Mouse (Mus musculus): Measurements from ENCODE around the gene Zfp536.
"Not testable (repeated sequence)": the region's sequence is repeated elsewhere in the genome, so short reads cannot be mapped to it uniquely, and the experiment has no call there.

Gene Zfp536

DNA sequence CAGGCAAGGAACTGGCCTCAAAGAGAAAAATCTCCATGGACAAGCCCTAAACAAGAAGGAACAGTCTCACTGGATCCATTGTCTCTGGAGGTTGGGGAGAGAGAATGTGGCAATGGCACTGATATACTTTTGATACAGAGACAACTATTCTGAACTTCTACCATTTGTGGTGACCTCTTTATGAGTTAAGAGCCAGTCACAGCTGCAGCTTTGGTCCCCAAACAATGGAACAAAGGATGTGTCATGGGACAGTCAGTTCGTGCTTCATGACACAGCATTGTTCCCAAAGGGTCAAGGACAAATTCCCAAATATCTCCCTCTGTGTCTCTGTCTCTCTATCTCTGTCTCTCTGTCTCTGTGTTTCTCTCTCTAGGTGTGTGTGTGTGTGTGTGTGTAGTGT, 20.4 kb downstream of the Zfp536 start:
- DNase-seq, result no peak

DNA sequence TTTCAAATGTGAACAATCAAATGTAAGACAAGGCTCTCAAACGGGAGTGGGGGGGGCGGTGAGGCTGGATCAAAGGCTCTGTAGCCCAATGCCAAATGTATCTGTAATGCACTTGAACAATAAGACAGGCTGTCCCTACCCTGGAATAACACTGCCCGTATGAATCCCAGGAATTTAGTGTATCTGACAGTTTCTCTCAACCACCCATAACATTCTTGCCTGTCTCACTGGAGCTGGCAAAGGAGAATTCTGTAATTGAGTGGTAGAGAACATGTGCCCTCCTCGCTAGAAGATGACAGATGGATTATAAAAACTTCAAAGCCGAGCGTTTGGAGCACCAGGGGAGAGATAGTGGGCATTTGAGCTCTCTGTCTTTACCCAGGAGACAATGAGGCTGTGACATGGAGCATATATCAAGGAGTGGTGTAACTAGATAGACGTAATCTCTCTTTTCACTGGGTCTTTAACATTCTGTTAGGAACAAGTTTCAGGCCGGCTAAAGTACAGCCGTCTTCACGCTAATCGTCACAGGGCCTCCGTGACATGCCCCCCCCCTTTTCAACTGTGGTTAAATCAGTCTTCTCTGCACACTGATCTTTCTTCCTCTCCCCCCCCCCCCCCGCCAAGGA, 27.2 kb downstream of the Zfp536 start:
- DNase-seq, result no peak

DNA sequence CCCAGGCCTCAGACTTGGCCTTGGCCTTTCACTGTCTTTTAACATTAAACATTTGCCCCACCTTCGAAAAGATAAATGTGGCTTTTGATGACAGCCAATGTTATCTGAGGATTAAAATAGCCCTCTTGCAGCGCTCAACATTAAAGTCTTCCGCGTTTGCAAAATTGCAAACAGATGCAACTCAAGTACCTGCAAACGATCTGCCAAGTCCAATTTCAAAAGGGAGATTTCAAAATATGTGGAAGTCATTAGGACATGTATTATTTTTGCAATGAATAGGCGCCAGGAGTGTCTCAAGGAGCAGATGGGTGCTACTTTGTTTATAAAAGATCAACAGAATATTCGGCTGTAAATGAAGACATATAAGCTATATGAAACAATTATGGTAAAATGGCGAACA, 30.1 kb downstream of the Zfp536 start:
- no peak for DNase-seq

DNA sequence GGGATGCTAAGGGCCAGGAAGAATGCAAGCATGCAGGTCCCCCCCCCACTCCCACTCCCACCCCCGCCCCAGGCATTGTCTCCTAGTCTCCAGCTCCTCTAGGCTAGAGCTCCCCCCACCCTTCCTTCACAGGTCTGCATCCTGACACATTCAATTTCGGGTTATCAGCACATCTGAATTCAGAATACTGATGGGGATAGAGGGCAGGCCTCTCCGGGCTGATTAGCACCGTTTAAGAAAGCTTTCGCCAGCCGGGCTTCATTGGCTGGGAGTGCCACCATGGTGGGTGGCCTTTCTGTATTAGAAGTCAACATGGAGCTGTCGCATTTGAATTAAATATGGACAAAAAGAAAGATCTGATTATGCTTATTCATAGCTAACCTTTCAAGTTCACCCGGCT, 36.2 kb downstream of the Zfp536 start:
- DNase-seq, result no peak

DNA sequence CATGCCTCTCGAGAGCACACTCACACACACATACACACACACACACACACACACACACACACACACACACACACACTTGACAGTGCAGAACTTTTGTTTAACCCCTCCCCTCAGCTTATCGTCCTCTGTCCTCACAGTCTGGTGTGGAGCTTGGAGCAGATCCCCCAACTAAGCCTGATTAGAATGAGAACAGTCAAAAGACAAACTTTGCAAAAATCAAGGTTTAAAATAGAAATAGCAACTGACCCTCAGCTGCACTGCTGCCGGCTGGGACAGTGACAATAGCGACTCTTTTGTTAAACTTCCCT, 37.1 kb downstream of the Zfp536 start:
- DNase-seq, result no peak

DNA sequence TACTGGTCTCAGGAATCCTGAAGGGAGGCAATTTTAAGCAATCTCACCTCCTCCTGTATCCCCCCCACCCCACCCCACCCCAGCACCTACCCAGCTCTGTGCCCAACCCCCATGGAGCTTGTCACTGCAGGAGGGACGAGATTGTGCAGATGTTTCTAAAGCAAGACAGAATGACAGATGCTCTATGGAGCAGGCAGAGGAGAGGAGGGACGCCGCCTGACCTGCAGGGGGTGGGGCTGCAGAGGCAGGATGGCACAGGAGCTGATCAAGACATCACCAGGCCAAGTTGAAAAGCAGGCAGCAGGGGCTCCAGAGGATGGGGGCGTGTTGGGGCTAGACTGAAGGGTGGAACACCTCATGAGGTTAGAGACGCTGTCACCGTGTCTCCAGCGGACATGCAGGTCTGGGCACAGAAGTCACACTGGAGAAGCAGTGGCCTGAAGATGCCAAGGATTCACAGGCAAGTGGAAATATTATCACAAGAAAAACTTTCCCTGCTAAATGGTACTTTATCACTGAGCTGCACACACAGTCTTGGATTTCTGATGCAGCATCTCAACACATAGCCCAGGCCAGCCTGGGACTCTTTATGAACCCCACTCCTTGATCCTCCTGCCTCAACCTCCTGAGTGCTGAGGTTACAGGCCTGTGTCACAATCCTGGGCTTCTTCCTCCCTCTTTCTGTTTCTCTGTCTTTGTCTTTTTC, 37.6 kb downstream of the Zfp536 start:
- DNase-seq, result no peak

DNA sequence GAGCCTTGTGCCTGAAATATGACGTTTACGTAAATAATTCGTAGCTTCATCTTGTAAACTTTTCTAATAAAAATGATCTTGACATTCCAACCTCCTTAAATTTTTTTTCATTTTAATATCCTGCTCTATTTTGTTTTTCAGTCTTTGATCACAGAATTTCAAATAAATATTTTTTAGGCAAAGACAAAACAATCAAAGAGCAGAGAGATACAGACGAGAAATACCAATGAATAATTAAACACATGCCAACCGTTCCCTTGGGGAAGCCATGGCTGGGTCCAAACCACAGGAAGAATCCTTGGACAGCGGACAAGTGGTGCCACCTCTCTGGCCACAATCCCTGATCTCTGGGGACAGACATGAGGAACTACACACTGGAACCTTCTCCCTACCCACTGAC, 38.3 kb downstream of the Zfp536 start:
- DNase-seq, result no peak

DNA sequence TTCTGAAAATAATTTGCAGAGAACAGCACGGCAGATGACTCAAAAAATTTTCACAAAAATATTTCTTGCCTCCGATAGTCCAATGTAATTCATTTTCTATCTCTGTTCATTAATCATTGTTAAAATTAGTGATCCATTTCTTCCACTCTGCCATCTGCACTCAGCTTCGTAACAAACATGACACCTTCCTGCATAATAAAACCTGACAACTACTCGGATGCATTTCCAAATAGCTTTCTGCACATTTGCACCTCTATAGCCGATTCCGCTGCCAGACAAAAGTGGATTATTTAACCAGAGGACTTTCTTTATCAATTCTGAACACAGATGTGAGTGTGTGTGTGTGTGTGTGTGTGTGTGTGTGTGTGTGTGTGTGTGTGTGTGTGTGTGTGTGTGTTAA, 38.9 kb downstream of the Zfp536 start:
- no peak for DNase-seq

DNA sequence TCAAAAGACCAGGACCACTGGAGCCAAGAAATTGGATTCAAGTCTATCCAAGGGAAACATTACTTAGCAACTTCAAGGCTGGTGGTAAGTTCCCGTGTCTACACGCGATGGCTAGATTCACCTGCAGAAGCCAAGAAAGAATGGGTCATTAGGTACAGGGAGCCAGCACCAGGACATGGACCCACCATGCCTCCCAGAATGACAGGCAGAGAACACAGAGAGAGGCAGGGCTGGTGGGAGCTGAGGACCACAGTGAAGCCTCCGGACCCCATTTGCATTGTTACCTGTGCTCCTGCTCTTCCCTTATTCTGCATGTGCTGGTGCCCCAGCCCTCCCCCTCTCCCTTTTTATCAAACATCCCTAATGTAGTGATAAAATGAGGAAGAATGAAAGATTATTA, 39.4 kb downstream of the Zfp536 start:
- DNase-seq, result no peak

DNA sequence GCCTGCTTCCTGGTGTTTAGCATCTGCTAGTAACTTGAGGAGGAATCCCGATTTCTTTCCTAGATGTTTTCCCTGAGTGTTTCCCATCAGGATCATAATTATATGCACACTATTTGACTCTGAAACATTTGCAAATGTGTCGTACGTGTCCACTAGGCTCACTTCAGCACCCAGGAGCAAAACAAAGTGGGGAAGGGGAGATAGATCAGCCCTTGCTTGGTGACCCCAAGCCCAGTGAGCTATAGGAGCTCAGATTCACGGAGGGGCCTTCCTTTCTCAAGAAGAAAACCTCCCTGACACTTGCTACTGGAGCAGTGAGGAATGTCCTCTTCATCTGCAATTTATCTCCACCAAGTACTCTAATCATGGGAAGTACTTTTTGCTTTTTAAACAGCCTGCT, 40.7 kb downstream of the Zfp536 start:
- DNase-seq, result no peak

DNA sequence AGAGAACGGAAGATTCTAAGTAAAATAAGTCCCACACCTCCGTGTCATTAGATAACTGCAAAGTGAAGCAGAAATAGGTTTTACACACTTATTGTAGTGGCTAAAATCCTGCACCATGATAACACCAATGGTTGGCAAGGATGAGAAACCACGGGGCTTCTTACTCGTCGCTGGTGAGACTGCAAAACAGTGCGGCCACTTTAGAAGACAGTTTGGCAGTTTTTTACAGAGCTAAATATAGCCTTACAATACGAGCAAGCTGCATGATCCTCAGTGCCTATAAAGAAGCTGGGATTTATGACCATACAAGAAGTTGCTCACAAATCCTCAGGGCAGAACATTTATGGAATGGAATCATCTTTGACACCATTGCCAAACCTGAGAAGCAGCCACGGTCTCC, 45.7 kb downstream of the Zfp536 start:
- no peak for DNase-seq

DNA sequence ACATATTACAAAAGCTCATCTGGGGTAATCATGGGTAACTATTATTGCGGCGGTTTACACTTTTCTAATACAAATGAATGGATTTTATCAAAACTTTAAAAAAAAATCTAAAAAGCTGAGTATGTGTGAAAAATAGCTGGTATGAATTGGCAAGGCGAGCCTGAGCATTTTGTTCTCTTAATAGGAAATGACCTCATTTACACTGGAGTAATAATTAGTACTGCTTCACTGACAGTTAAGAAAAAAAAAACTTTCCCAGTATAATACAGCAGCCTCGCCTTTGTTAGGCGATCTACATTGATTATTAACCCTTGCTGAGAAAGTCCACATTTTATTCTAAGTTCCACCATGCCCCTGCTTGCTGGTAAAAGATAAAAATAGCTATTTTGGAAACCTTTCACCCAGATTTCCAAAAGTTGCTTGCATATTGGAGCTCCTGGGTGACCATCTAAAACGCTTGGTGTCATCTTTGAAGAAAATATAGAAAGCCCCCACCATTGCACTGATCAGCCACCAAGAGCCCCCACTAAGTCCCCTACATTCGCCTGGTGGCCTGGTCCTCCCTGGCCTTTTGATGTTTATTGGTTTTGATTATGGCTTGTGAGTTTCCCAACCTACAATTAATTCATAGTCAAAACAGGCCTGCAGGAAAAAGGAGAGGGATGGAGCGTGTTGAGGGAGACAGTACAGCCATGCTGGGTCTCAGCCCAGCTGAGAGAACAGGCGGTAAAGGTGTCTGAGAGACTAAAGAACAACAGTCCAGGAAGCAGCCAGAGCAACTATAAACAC, 49.2 kb downstream of the Zfp536 start:
- DNase-seq, result no peak

DNA sequence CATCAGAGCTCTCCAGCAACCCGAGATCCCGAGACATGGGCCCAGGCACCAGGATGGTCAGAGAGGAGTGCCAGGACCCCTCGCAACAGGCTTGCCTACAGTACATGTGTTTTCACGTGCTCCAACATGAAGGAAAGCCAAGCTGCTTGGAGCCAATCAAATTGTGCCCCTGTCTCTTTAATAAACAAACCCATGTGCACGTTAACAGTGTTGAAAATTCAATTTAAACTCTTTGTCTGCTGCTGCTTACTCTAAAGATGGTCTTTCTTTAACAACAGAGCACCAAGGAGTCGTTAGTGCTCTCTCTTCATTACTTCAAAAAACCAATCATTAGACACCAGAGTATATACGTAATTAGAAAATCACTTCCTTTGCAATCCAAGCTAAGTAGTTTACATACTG, 50.2 kb downstream of the Zfp536 start:
- no peak for DNase-seq

DNA sequence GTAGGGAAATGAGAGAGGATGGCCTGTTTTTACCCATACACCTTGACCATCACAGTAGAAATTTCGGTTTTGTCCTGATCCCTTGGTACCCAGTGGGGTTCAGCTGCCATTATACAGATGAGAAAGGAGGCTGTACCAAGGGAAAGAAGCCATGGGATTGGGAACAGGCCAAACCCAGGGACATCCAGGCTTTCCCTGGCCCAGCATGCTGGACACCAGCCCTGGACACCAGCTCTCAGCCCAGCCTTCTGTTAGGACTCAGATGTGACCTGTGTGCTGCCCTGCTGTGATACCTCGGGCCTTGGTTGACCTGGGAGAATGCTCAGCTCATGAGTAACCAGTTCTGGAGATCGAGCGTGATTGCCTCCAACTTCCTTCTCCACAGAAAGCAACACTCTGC, 51.8 kb downstream of the Zfp536 start:
- DNase-seq, result no peak

DNA sequence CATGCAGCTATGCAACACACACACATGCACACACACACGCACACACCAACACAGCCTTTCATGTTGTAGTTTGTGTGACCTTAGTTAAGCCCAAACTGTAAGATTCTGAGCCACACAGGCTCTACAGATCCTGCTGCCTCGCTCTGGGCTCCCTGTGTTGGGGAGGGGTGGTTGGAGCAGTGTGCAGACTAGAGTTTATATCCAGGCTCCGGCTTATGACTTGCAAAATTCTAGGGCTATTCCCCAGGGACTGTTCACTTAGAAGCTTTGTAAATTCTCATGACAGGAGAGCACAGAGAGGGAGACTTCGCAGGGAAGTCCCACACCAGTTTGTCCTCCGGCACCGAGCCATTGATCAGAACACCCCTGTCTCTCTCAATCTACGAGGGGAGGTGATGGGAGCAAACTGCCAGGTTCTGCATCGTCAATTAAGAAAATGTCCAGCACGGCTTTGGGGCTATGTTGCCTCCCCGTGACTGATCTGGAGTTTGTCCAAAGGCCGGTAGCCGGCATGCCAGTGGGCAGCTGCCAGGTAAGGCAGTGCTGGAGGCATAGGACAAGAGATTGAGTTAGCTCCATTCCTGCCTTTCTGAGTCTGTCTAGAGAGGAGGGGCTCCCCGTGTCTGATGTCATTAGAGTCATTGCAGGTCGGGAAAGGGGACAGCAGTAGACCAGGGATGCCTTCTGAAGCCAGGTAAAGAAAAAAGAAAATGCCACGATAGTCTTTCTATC, 54.6 kb downstream of the Zfp536 start:
- no peak for DNase-seq

DNA sequence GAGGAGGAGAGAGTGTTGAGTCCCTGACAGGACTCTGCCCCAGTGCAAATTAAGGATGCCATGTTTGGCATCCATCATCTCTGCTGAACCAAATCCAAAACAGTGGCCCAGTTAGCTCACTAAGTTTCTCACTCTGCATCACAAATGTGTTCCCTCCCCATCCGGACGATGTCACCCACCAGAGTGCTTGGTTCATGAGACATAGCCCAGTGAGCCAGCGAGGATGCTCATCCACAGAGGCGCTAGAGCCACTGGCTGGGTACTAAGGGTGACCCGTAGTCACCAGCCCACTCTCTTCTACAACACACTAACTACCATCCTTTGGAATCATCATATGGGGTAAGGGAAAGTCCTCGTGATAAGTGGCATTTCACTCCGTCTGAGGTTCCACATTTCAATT, 56.4 kb downstream of the Zfp536 start:
- DNase-seq, result no peak

DNA sequence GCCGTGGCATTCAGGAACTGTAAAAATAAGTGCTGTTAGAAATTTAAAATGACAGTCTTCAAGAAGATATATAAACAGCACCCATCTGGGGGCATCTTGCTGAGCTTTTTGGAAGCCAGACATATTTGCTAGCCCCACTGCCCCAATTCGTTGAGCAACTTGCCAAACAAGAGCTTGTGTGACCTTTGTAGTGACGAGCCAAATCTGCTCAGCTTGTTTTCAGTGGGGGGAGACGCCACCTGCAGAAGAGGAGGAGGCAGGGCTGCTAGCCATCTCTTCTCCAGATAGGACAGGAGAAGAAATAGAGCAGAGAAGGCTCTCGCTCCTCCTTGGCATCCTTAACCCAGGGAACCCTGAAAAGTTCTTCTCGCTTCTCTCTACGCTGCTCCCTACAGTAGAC, 56.8 kb downstream of the Zfp536 start:
- no peak for DNase-seq

DNA sequence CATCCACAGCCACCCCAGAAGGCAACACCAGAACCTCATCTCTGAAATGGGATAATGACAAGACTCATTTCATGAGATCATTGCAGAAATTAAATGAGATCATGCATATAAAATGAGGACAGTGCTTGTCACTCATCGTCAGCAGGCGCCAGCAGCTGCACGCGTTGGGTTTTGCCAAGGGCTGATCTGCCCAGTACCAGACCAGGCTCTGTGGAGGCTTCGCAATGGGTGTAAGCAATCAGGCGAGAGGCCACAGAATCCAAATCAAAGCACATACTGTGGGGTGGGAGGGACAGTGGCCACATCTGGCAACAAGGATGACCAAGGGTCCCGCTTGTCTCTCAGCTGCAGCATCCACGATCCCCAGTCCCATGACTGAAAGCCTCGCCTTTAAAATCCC, 69.0 kb downstream of the Zfp536 start:
- no peak for DNase-seq

DNA sequence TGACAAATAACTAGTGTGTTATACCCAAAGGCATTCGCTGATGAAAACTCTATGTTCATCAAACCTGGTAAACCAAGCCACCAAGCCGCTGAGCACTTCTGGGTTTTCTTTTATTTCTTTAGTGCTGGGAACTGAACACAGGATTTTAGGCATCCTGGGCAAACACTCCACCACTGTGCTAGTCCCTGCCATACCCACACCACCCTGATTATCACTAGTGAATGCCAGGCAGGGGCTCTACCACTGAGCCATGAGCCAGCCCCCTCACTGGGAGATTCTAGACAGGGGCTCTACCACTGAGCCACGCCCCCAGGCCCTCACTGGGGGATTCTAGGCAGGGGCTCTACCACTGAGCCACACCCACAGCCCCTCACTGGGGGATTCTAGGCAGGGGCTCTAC, 76.1 kb downstream of the Zfp536 start:
- not testable (repeated sequence) for DNase-seq

DNA sequence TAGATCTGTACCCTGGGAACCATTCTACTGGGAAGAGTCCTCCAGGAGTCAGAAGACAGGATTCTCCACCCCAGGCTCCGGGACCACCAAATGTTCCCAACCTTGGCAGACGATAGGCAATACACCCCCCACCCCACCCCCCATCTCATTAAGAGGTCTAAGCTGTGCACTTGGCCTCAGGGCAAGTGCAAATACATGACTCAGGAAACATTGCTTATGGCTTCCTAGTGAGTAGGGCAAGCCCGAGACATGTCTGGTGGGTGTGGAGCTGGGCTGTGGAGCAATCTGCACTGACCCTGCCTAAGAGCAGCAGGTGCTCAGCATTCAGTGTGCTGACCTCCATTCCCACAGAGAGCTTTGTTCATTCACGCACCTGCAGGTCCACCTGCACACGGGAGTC, 78.4 kb downstream of the Zfp536 start:
- DNase-seq, result no peak

DNA sequence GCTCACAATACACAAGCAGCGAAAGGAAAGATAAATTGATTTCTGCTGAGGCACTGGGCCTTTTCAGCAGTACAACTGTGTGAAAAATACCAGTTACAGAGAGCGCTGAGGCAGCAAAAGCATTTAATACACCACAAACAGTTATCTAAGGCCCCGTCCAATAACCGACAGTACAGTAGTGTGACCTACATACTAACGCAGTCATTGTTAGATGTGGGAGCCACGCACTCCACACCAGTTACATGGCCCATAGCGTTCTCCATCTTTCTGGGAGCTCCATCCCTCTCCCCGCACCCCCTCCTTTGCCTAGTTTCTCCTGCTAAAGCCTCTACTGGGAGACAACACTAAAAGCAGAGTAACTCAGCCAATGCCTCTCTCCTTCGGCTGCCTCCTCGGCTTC, 82.8 kb downstream of the Zfp536 start:
- DNase-seq, result no peak

DNA sequence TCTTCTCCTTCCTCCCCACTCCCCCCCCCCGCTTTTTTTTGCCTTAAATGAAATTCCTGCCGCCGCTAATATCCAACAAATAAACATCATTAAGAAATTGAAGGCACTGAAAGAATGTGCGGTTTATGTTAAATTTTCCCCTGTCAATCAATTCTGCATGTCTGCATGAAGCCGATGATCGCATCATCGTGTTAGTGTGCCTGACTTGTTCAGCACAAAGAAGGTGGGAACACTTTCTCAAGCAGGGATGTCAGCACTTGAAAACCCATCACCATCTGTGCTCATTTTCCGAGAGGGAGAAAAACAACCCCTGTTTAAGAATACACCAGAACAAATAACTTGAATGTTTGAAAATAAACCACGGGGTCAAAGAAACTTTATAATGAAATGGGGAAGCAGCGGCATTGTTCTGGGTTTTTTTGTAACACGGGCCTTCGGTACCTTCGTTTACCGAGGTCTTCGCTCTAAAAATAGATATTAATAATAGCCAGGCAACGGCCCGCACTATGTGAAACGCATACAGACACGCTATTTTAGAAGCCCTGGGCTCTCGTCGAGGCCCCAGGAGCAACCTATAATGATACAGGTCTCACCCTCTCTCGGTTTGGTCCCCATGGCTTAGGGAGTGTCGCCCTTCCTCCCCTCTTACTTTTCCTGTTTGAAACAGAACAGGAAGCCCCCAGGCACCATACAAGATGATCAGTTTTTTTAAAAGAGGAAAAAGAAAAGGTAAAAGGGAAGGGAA, 83.7 kb downstream of the Zfp536 start:
- DNase-seq, result no peak

DNA sequence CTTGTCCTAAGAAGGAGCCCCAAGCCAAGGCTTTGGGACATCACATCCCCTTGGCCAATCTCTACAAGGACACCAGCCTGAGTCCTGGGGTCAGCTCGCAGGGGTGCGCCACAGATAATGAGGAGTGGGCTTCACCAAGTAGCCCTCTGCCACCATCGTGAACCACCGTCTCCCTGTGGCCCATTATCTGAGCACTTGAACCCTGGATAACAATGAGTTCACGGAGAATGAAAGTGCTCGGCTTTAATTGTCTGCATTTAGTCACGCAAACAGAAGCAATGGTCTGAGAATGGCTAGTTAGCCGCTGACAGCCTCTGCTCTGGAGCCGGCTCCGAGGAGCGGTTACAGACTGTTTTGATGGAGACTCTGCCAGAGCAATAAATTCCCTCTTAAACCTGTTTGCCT, 84.3 kb downstream of the Zfp536 start:
- DNase-seq, result no peak

Data from thymus, adult 18-20 months (tissue).